Mouse (Mus musculus) testis, adult 10 weeks (tissue): ENCODE data around the gene Pced1a. TPM values are rescaled to one million over a fixed set of nuclear protein-coding genes. Genes with fewer than 3 reads are reported as not detected.

Source experiments
- polyA plus RNA-seq: library from polyadenylated mRNA; stranded (reverse); fragments of 350-450 nt; fragmentation: Illumina TruSeq; extraction: RNeasy Lipid Tissue Mini Kit (QIAGEN cat#74804); gene quantifications from one replicate; pipeline ENCODE4 v1.2.3, GENCODE M21; 2014; ENCODE audit warnings: low read depth, low replicate concordance

Gene Pced1a
- polyA plus RNA-seq, result 8.1 TPM

GRCm38 (mm10) chr2:130424126-130424853, at the start of gene Pced1a, which contains the start of gene Vps16:
Pced1a (minus strand) TSS chr2:130424701.
Vps16 (plus strand) TSS chr2:130424339.

DNA sequence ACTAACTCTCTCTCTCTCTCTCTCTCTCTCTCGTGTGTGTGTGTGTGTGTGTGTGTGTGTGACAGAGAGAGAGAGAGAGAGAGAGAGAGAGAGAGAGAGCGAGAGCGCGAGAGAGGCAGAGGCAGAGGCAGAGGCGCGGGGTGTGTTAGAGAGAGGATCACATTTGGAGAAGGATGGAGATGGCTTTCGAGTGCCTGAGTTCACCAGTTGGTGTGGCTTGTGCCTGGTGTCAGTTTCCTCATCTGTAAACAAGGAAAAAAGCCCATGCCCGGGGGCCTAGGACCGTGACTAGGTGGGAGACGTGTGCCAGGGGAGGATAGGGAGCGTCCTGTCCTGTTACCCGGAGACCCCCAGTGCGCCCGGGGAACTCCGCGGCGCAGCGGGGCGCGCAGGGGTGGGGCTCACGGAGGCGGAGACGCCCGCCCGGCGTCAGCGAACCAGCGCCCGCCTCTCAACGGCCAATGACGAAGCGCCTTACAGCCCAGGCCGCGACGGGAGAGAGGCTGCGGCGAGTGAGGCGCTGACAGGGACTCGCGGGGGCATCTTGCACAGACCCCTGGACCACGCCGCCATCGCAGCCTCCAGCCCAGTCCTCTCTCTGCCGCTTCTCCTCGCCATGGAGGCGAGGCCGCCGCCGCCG, 25.4 kb upstream of the Pced1a start, which contains the start of gene Ptpra:
TSS of gene Ptpra (plus strand) at position 485 of the 640 bp plus-strand sequence.

DNA sequence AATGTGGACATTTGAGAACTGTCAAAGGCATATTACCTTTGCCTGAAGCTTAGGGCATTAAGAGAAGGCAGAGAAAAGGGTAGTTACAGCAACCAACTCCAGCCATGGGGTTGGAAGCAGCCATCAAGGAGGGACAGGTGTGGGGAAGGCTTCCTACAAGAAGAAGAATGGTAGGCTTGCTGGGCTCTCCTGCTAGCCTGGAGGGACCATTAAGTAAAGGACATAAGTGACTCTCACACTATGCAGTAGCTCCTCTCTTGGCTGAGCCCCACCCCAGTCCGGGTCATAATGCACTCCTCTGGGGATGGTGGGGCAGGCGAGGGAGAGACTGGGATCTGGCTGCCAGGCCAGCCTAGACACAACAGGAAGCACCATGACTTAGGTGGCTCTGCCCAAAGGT, 18.3 kb downstream of the Pced1a start, which contains the start of gene Tmem239:
TSS of gene Tmem239 (plus strand) at position 301 of the 400 bp plus-strand sequence.

DNA sequence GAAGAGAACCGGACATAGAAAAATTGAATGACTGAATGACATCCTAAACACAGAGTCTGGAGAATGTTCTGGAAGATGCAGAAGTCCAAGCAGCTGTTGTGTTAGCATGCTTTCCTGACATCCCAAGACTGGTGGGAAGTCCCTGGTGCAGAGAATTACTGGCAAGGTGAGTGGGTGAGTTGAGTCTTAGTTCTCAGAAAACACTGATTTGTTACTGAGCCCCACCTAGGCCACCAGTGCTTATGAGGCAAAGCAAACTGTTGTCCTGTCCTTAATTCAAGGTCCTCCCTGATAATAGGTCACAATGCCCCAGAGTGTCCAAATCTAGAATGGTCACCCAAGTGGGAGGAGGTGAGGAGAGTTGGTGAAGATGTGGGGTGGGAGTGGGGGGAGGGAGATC, 19.6 kb downstream of the Pced1a start, which contains the start of the genes Gm28372 and 1700020A23Rik:
TSS of gene Gm28372 (plus strand) at position 301 of the 400 bp plus-strand sequence.
TSS of gene 1700020A23Rik (plus strand) at position 321 of the 400 bp plus-strand sequence.

DNA sequence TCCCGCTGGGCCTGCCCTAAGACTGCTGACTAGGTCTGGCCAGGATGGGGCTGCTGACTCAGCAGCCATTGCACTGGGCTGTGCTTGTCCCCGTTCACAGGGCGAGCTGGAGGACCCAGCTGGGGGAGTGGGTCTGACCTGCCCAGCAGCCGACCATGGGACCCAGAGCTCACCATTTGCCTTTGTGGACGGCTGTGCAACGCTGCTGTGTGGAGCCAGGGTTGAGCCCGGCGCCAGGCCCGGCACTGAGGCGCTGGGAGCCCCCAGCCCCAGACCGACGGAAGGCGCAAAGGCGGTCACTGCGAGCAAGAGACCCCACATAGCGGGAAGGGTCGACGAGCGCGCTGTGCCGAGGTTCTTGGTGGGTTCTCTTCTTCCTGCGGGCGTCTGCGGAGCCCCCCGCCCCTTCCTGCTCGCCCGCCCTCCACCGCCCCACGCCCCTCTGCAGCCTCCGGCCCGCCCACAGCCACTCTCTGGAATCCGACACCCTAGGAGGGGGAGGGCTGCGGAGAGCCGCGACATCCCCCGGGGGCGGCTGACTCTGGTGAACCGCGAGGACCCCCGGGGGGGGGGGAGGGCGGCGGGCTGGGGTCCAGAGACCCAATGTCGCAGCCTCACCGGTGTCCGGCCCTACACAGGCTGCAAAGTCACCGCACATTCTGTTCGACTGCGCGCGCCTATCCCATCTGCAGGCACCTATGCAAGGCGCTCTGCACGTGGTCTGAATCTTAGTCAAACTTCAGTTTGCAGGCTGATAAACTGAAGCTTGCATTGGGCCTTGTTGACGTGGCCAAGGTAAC, 27.1 kb downstream of the Pced1a start, which contains the start of gene Cpxm1:
TSS of gene Cpxm1 (minus strand) at position 389 of the 800 bp plus-strand sequence.

Other genes starting within 250 kb of the Pced1a start
- gene Snrpb, start 245.3 kb downstream of the Pced1a start, polyA plus RNA-seq, result 13.2 TPM
- gene Tmc2, start 229.5 kb downstream of the Pced1a start, polyA plus RNA-seq, result 0.18 TPM
- 28.7 TPM for gene Nop56, start 150.3 kb downstream of the Pced1a start, polyA plus RNA-seq
- 59.1 TPM for gene Idh3b, start 140.2 kb downstream of the Pced1a start, polyA plus RNA-seq
- 0.10 TPM for gene Ebf4, start 129.5 kb downstream of the Pced1a start, polyA plus RNA-seq
- gene Cpxm1, start 27.1 kb downstream of the Pced1a start, polyA plus RNA-seq, result 3.3 TPM
- 6.7 TPM for gene Gm28372, start 19.5 kb downstream of the Pced1a start, polyA plus RNA-seq
- gene 1700020A23Rik, start 19.4 kb downstream of the Pced1a start, polyA plus RNA-seq, result 9.1 TPM
- gene Tmem239, start 18.2 kb downstream of the Pced1a start, polyA plus RNA-seq, result not detected
- 16.8 TPM for gene Vps16, start 362 bp downstream of the Pced1a start, polyA plus RNA-seq
- 33.4 TPM for gene Ptpra, start 25.6 kb upstream of the Pced1a start, polyA plus RNA-seq
- gene Mrps26, start 139.0 kb upstream of the Pced1a start, polyA plus RNA-seq, result 1.1 TPM
- gene Oxt, start 151.5 kb upstream of the Pced1a start, polyA plus RNA-seq, result not detected
- gene Avp, start 157.9 kb upstream of the Pced1a start, polyA plus RNA-seq, result not detected
- gene Fastkd5, start 205.3 kb upstream of the Pced1a start, polyA plus RNA-seq, result 7.6 TPM
- gene Ubox5, start 205.3 kb upstream of the Pced1a start, polyA plus RNA-seq, result 7.4 TPM
- gene Lzts3, start 218.1 kb upstream of the Pced1a start, polyA plus RNA-seq, result 0.46 TPM
- gene Ddrgk1, start 240.0 kb upstream of the Pced1a start, polyA plus RNA-seq, result 6.2 TPM
- gene Itpa, start 242.9 kb upstream of the Pced1a start, polyA plus RNA-seq, result 26.3 TPM